Comparison of ENCODE assay signal across 8 mouse cellular contexts in genomic region chr7:116701466-116702342, GRCm38 (mm10).
DNase-seq lines count a peak whose midpoint lies in the region; ATAC-seq and TF ChIP-seq lines count a peak whose summit lies in the region.

No protein-coding gene starts in this region.

- no peaks in the 10 kb centered on the region for H3K36me3 ChIP-seq in midbrain, embryonic 11.5 days (ENCODE audit: control insufficient read depth, insufficient read depth, low read length)
- no peaks in the 10 kb centered on the region for H3K36me3 ChIP-seq in small intestine, adult 2 months (ENCODE audit: control insufficient read depth, insufficient read depth, low read length)

- peak; percentile 96 for TF ChIP-seq CTCF in gastrocnemius, adult 2 months (IDR thresholded peaks at IDR 0.05)
- TF ChIP-seq CTCF in small intestine, adult 2 months (IDR thresholded peaks at IDR 0.05; ENCODE audit: extremely low read depth, insufficient read length, insufficient replicate concordance, low read depth, low read length), result peak; percentile 61; the same call in 1 of the 2 replicates

- H3K4me2 ChIP-seq in midbrain, embryonic 11.5 days, result no peak overlapping the region

- no peak overlapping the region for H3K9ac ChIP-seq in midbrain, embryonic 11.5 days (ENCODE audit: low read length)

- peak overlapping the region; percentile 45 for H3K4me3 ChIP-seq in gastrocnemius, adult 2 months
- H3K4me3 ChIP-seq in midbrain, embryonic 11.5 days (ENCODE audit: low read depth, low read length), result no peak overlapping the region
- no peak overlapping the region for H3K4me3 ChIP-seq in small intestine, adult 2 months (ENCODE audit: low read depth, low read length)

- intact Hi-C loops in gastrocnemius, adult 2 months (cut with DNase I), result loop anchor here (1.0 kb wide), 1 partner anchor 674 kb away; no protein-coding TSS in a partner anchor

- H3K9me3 ChIP-seq in midbrain, embryonic 11.5 days (ENCODE audit: control insufficient read depth, low read length), result no peaks in the 10 kb centered on the region; the same call in 1 of the 2 replicates

- peak; percentile 11 for DNase-seq in T-cell, adult 2 months (ENCODE audit: low spot score)
- DNase-seq in cerebellum, postnatal 36 days, result peak; percentile 51 to 61
- peak; percentile 73 for DNase-seq in gastrocnemius, adult 2 months
- peak; percentile 26 for DNase-seq in induced T-regulatory cell, adult 2 months (ENCODE audit: low read depth)
- peak; percentile 52 to 72 for DNase-seq in left cerebral cortex, adult 8-10 months (ENCODE audit: low spot score in 2 of 2)
- DNase-seq in midbrain, embryonic 11.5 days (ENCODE audit: low spot score, missing footprints), result peak; percentile 98
- DNase-seq in MN1 (ENCODE audit: low spot score), result no peak

- ATAC-seq in midbrain, embryonic 11.5 days (ENCODE audit: low FRiP score), result peak; percentile 78; the same call in 1 of the 2 replicates

- H3K27ac ChIP-seq in gastrocnemius, adult 2 months, result peak overlapping the region; percentile 73
- H3K27ac ChIP-seq in midbrain, embryonic 11.5 days (ENCODE audit: low read depth, low read length), result no peak overlapping the region
- H3K27ac ChIP-seq in small intestine, adult 2 months (ENCODE audit: insufficient read depth, low read depth, low read length), result no peak overlapping the region

- WGBS in midbrain, embryonic 11.5 days, result 47% methylated on average over 14 of the region's 14 CpGs
- WGBS in small intestine, adult 2 months, result 49% methylated on average over 14 of the region's 14 CpGs

- H3K4me1 ChIP-seq in midbrain, embryonic 11.5 days (ENCODE audit: control insufficient read depth, insufficient read depth, low read length), result no peaks in the 10 kb centered on the region
- no peaks in the 10 kb centered on the region for H3K4me1 ChIP-seq in small intestine, adult 2 months (ENCODE audit: control insufficient read depth, insufficient read depth, insufficient read length, low read length)

- no peaks in the 10 kb centered on the region for H3K27me3 ChIP-seq in midbrain, embryonic 11.5 days (ENCODE audit: control insufficient read depth, insufficient read depth, low read length)
- no peaks in the 10 kb centered on the region for H3K27me3 ChIP-seq in small intestine, adult 2 months (ENCODE audit: control insufficient read depth, insufficient read depth, low read length)

- TF ChIP-seq POLR2A in small intestine, adult 2 months (IDR thresholded peaks at IDR 0.05; ENCODE audit: low read depth, low read length), result no peak
